Mouse (Mus musculus): ENCODE measurements around the gene Cntn5. TPM values are rescaled to one million over a fixed set of nuclear protein-coding genes. Genes with fewer than 3 reads are reported as not detected.

The Cntn5 gene
- polyA plus RNA-seq, 1 experiment: 1.6 TPM

DNA sequence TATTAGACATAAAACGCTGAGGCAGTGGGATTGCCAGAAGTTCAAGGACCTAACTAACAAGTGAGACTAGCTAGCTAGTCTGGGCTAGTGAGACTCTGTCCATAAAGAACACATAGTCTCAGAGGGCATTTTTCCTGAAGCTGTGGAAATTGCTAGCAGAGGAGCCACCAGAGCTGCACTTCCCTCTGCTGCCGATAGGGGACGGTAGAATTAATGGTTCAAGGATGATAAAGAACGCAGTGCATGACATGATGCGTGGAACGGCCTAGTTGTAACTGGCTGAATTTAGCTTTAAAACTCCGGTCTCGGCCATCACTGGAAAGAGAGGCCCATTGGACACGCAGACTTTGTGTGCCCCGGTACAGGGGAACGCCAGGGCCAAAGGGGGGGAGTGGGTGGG is 555.8 kb downstream of the Cntn5 start:
- no peak for DNase-seq
- no peak overlapping the region for H3K4me3 ChIP-seq (replicated peaks; ENCODE audit: insufficient read depth, low read depth, low read length)
- no peaks in the 10 kb centered on the region for H3K27me3 ChIP-seq (ENCODE audit: control insufficient read depth, insufficient read depth, low read length)
- no peaks in the 10 kb centered on the region for H3K4me1 ChIP-seq (ENCODE audit: control insufficient read depth, insufficient read depth, low read length)
- no peak for TF ChIP-seq POLR2A (IDR thresholded peaks at IDR 0.05; ENCODE audit: borderline replicate concordance, insufficient read depth, low read length)
- no peak for TF ChIP-seq CTCF (IDR thresholded peaks at IDR 0.05; ENCODE audit: borderline replicate concordance, insufficient read depth, low read depth, low read length)
- H3K27ac ChIP-seq (ENCODE audit: insufficient read depth, low read length): no peak overlapping the region
- WGBS: 88% methylated on average over 10 of the region's 11 CpGs

DNA sequence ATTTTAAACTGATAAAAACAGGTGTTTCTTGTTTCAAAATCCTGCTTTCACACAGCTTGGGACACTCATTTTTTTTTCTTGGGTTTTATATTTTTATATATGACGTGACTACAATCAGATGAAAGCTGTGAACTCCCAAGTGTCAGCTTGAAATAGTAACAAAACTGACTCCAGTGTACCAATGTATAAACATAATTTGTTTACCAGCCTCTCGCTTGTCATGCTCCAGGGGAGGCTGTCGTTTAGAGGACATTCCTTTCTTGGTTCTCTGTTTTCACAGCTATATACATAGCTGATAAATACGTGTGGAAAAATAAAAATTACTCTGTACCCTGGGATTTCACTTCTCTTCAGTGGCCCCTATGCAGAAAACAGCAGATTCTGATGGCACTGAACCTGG is 556.4 kb downstream of the Cntn5 start:
- Histone ChIP-seq H3K4me1 (ENCODE audit: control insufficient read depth, insufficient read depth, low read length) (no peaks in the 10 kb centered on the region), H3K27ac (ENCODE audit: insufficient read depth, low read length) (no peak overlapping the region), H3K27me3 (ENCODE audit: control insufficient read depth, insufficient read depth, low read length) (no peaks in the 10 kb centered on the region), H3K4me3 (replicated peaks; ENCODE audit: insufficient read depth, low read depth, low read length) (no peak overlapping the region)
- TF ChIP-seq POLR2A (IDR thresholded peaks at IDR 0.05; ENCODE audit: borderline replicate concordance, insufficient read depth, low read length) (no peak), CTCF (IDR thresholded peaks at IDR 0.05; ENCODE audit: borderline replicate concordance, insufficient read depth, low read depth, low read length) (no peak)
- 65% methylated on average over 4 of the region's 4 CpGs for WGBS
- DNase-seq: no peak

DNA sequence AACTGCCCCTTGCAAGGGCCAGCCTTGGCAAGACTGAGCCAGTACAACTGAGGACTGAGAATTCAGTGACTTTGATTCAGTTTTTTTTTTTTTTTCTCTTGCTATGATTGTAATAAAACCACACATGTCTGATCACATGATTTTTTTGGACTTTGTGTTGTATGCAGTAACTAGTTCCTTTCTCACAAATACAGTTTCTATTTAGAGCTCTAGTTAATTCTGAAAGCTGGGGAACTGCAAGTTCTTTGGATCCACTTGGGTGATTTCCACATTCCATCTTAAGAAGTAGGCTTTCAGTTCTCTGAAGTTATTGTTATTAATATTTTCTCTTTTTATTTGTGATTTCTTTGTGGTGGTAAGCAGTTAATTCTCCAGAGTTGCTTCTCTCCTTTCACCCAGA is 563.8 kb downstream of the Cntn5 start:
- Histone ChIP-seq H3K4me3 (replicated peaks; ENCODE audit: insufficient read depth, low read depth, low read length) (no peak overlapping the region), H3K4me1 (ENCODE audit: control insufficient read depth, insufficient read depth, low read length) (no peaks in the 10 kb centered on the region), H3K27ac (ENCODE audit: insufficient read depth, low read length) (no peak overlapping the region), H3K27me3 (ENCODE audit: control insufficient read depth, insufficient read depth, low read length) (no peaks in the 10 kb centered on the region)
- TF ChIP-seq POLR2A (IDR thresholded peaks at IDR 0.05; ENCODE audit: borderline replicate concordance, insufficient read depth, low read length) (no peak), CTCF (IDR thresholded peaks at IDR 0.05; ENCODE audit: borderline replicate concordance, insufficient read depth, low read depth, low read length) (no peak)
- no peak for DNase-seq

DNA sequence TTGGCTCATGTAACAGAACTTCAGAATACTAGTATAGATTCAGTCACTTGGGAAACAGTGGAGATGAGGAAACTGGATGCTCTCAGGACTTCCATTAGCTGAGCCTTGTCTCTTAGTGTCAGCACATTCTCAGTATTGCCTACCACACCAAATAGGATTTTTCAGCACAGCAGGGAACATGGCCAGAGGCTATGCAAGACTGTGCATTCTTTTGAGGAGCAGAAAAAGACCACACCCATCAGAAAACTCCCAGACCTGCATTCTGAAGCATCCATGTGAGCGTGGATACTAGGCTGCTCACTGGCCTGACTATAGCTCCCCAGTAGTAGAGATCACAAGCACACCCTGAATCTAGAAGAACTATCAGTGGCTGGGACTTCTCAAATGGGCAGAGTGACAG is 564.9 kb downstream of the Cntn5 start:
- no peak for TF ChIP-seq POLR2A (IDR thresholded peaks at IDR 0.05; ENCODE audit: borderline replicate concordance, insufficient read depth, low read length)
- TF ChIP-seq CTCF (IDR thresholded peaks at IDR 0.05; ENCODE audit: borderline replicate concordance, insufficient read depth, low read depth, low read length): no peak
- Histone ChIP-seq H3K27ac (ENCODE audit: insufficient read depth, low read length) (no peak overlapping the region), H3K4me3 (replicated peaks; ENCODE audit: insufficient read depth, low read depth, low read length) (no peak overlapping the region), H3K4me1 (ENCODE audit: control insufficient read depth, insufficient read depth, low read length) (no peaks in the 10 kb centered on the region), H3K27me3 (ENCODE audit: control insufficient read depth, insufficient read depth, low read length) (no peaks in the 10 kb centered on the region)
- DNase-seq: no peak
- WGBS: 72% methylated on average over 1 of the region's 1 CpGs

DNA sequence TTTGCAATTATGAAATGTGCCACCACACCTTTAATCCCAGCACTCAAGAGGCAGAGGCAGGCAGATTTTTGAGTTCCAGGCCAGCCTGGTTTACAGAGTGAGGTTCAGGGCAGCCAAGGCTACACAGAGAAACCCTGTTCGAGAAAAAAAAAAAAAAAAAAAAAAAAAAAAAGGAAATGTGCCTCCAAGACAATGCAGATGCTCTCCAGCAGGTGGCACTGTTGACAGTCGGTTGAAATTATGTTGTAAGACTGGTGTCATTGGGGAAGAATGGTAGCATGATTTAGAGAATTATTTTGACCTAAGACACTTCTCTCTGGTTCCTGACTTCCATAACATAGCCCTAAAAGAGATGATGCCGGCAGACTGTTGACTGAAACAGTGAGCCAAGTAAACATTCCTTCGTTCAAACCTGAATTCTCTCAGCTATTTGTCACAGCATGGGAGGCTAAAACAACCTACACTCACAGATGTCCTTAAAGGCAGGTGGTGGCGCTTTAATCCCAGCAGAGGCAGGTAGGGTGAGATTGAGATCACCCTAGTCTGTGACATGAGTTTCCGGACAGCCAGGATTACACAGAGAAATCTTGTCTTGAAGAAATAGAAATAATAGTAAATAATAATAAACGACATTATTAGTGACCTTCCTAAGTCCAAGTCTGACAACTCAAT is 579.7 kb downstream of the Cntn5 start:
- DNase-seq: peak; percentile 16 to 29
- H3K4me1 ChIP-seq (ENCODE audit: control insufficient read depth, insufficient read depth, low read length): no peaks in the 10 kb centered on the region
- H3K27ac ChIP-seq (ENCODE audit: insufficient read depth, low read length): no peak overlapping the region
- no peaks in the 10 kb centered on the region for H3K27me3 ChIP-seq (ENCODE audit: control insufficient read depth, insufficient read depth, low read length)
- 39% methylated on average over 7 of the region's 7 CpGs for WGBS
- no peak overlapping the region for H3K4me3 ChIP-seq (replicated peaks; ENCODE audit: insufficient read depth, low read depth, low read length)
- TF ChIP-seq POLR2A (IDR thresholded peaks at IDR 0.05; ENCODE audit: borderline replicate concordance, insufficient read depth, low read length): no peak
- peak; percentile 26; the same call in 1 of the 2 replicates for TF ChIP-seq CTCF (IDR thresholded peaks at IDR 0.05; ENCODE audit: borderline replicate concordance, insufficient read depth, low read depth, low read length)

DNA sequence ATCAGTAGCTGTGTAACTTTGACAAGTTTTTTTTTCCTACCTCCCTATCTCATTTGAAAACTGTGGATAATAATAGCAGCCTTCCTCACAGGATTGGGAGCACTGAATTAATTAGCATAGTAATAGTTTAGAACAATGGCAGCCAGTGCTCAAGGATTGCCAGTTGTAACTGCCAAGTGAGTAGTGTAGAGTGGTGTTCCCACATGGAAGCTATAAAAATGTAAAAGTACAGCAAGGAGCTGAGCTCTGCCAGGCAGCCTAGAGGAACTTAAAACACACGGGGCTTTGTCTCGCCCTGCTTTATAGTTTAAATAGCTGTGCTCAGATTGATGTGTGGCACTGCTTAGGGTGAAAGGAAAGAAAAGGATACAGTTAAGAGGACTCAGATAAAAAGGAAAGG is 635.2 kb downstream of the Cntn5 start:
- Histone ChIP-seq H3K4me1 (ENCODE audit: control insufficient read depth, insufficient read depth, low read length) (no peaks in the 10 kb centered on the region), H3K27me3 (ENCODE audit: control insufficient read depth, insufficient read depth, low read length) (no peaks in the 10 kb centered on the region), H3K4me3 (replicated peaks; ENCODE audit: insufficient read depth, low read depth, low read length) (no peak overlapping the region), H3K27ac (ENCODE audit: insufficient read depth, low read length) (no peak overlapping the region)
- DNase-seq: no peak
- WGBS: 39% methylated on average over 2 of the region's 2 CpGs
- TF ChIP-seq POLR2A (IDR thresholded peaks at IDR 0.05; ENCODE audit: borderline replicate concordance, insufficient read depth, low read length) (no peak), CTCF (IDR thresholded peaks at IDR 0.05; ENCODE audit: borderline replicate concordance, insufficient read depth, low read depth, low read length) (no peak)

DNA sequence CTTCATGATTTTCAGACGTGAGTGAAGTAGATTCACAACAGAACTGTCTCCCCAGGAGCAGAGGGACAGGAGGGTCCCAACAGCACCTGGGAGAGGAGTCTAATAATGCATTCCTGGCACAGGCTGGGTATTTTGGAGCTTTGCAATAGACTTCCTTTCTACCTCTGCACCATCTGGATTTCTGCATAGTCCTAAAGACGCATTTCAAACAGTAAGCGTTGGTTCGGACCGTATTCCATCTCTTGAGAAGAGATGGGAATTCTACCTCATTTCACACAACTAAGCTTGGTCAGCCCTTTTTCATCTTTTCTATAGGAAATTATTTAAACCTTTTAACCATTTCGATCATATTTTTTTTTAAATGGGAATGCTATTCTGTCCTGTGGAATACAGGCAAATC is 635.7 kb downstream of the Cntn5 start:
- WGBS: 62% methylated on average over 6 of the region's 6 CpGs
- no peak for TF ChIP-seq CTCF (IDR thresholded peaks at IDR 0.05; ENCODE audit: borderline replicate concordance, insufficient read depth, low read depth, low read length)
- no peak for TF ChIP-seq POLR2A (IDR thresholded peaks at IDR 0.05; ENCODE audit: borderline replicate concordance, insufficient read depth, low read length)
- Histone ChIP-seq H3K27ac (ENCODE audit: insufficient read depth, low read length) (no peak overlapping the region), H3K27me3 (ENCODE audit: control insufficient read depth, insufficient read depth, low read length) (no peaks in the 10 kb centered on the region), H3K4me1 (ENCODE audit: control insufficient read depth, insufficient read depth, low read length) (no peaks in the 10 kb centered on the region), H3K4me3 (replicated peaks; ENCODE audit: insufficient read depth, low read depth, low read length) (no peak overlapping the region)
- no peak for DNase-seq

DNA sequence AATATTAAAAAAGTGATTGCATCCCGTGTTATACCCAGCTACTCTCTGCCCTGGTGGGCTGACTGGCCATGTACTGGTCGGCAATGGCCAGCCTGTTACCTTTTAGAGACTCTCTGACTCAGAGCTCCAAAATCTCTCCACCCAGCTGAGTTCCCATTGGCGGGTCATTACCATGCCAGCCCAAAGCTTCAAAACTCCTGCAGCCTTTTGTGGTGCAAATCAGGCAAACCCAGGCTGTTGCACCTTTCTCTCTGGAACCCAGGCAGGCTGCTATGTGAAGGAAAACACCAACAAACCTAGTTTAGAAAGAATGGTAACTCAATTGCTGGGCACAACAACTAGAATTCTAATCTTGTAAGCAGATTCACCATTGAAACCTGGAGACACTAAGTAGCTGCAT is 639.0 kb downstream of the Cntn5 start:
- no peaks in the 10 kb centered on the region for H3K27me3 ChIP-seq (ENCODE audit: control insufficient read depth, insufficient read depth, low read length)
- TF ChIP-seq CTCF (IDR thresholded peaks at IDR 0.05; ENCODE audit: borderline replicate concordance, insufficient read depth, low read depth, low read length) (no peak), POLR2A (IDR thresholded peaks at IDR 0.05; ENCODE audit: borderline replicate concordance, insufficient read depth, low read length) (no peak)
- no peak for DNase-seq
- H3K4me3 ChIP-seq (replicated peaks; ENCODE audit: insufficient read depth, low read depth, low read length): no peak overlapping the region
- H3K4me1 ChIP-seq (ENCODE audit: control insufficient read depth, insufficient read depth, low read length): no peaks in the 10 kb centered on the region
- H3K27ac ChIP-seq (ENCODE audit: insufficient read depth, low read length): no peak overlapping the region
- WGBS: 43% methylated on average over 3 of the region's 3 CpGs

Measured in cerebellum, adult 2 months (tissue).